Mouse (Mus musculus) Patski (cell line): ENCODE measurements around the gene Stx17. TPM values are rescaled to one million over a fixed set of nuclear protein-coding genes. Genes with fewer than 3 reads are reported as not detected.
A peak's percentile ranks its signal among the peaks of the same experiment; 100 is the strongest.

ENCODE experiments used
- ATAC-seq: fragments of 100-300 bp; one replicate; pipeline ENCODE4 v1.8.0; 2021
- CTCF ChIA-PET: fragments of 350-600 bp; sonication (Branson Sonifier 250); formaldehyde crosslinking; loops from one replicate; lab custom pipeline; 2022; ENCODE audit warnings: inconsistent platforms; lab: Charles Lee
- POLR2A ChIA-PET: fragments of 350-600 bp; sonication (Branson Sonifier 250); formaldehyde crosslinking; loops from one replicate; lab custom pipeline; 2022; ENCODE audit warnings: antibody characterized with exemption, inconsistent platforms; lab: Charles Lee
- DNase-seq: peaks from one replicate; pipeline ENCODE4 v3.0.0-alpha.2; 2011; ENCODE audit warnings: low read depth, low spot score
- H3K27me3 ChIP-seq: fragments of 371-371 bp; one replicate; pipeline ENCODE4 v1.5.1; 2021
- CTCF ChIP-seq: fragments of 100-300 bp; IDR thresholded peaks from one replicate; pipeline ENCODE4 v1.5.1; 2021
- in situ Hi-C: fragments of 300-500 bp; cut with MboI; formaldehyde crosslinking; loops from 3 replicates; pipeline ENCODE4 v1.11.1; 2018; ENCODE audit warnings: low pct_unique_long_range_greater_than_20kb, mixed read lengths
- polyA plus RNA-seq: library from polyadenylated mRNA; unstranded; gene quantifications from one replicate; pipeline ENCODE4 v1.2.3, GENCODE M21; 2021

The Stx17 gene
- polyA plus RNA-seq, 1 experiment from 2014 or later: 19.7 TPM

DNA sequence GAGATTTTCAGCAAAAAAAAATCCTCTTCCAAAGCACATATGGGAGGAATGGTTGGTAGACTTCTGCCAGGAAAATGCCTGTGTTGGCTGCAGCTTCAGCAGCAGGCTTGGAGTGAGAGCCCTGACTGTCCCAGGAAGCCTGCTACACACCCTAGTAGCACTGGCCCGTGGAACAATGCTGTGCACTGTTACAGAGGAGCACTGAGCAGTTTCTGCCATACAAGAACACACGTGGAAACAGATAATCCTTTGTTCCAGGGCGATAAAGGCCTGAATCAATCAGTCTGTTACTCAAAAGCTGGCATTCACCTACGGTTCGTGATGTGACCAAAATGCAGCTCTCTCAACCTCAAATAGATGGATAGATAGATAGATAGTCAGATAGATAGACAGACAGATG is 19.3 kb upstream of the Stx17 start:
- in situ Hi-C loops: no loop called here
- ChIA-PET POLR2A (no interaction called here), CTCF (no interaction called here)
- H3K27me3 ChIP-seq: peaks cover 46% of the 10 kb centered on the region
- no peak for ATAC-seq
- DNase-seq: no peak
- no peak for TF ChIP-seq CTCF

DNA sequence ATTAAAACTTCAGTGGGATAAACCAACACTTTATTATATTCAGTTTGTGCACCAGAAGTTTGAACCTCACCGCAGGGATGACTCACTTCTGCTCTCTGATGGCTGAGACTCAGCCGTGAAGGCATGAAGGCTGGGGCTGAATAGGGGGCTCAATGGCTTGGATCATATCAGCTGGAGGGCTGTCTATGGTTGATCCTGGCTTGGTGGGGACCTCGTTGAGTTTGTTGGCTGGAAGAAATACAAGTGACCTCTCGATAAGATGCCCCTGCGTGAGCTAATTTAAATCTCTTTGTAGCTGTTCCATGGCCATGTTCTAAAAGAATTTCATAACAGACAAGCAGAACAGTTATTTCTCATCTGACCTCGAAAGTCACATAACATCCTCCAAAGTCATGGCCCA is 17.6 kb upstream of the Stx17 start:
- POLR2A ChIA-PET: interaction anchor here (1.0 kb wide), 1 partner anchor 26 kb away, joined by 3 read pairs; no protein-coding TSS in a partner anchor
- CTCF ChIA-PET: interaction anchor here (1.2 kb wide), 1 partner anchor 19 kb away, joined by 3 read pairs; no protein-coding TSS in a partner anchor
- in situ Hi-C loops: no loop called here
- no peak for ATAC-seq
- H3K27me3 ChIP-seq: peaks cover 57% of the 10 kb centered on the region
- no peak for TF ChIP-seq CTCF
- no peak for DNase-seq

DNA sequence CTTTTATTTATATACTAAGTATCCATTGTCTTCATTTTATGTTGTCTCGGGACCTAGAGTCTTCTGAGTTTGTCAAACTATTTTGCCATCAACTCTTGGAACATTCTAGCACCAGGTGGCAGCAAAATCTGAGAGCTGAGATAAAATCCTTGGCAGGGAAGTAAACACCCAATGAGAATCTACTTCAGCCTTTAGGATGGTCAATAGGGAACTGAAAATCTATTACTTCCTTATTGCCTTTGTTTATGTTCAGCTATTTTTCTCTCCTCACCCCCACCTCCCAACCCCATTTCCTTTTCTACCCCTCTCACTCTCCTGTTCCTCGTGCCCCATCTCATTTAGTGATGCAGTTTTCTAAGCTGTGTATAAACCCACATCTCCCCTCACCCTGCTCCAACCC is 16.1 kb upstream of the Stx17 start:
- ATAC-seq (no peak), DNase-seq (no peak)
- in situ Hi-C loops: no loop called here
- peaks cover 55% of the 10 kb centered on the region for H3K27me3 ChIP-seq
- CTCF ChIA-PET: interaction anchor here (0.6 kb wide), 1 partner anchor 10 kb away, joined by 3 read pairs; no protein-coding TSS in a partner anchor
- no peak for TF ChIP-seq CTCF
- POLR2A ChIA-PET: no interaction called here

DNA sequence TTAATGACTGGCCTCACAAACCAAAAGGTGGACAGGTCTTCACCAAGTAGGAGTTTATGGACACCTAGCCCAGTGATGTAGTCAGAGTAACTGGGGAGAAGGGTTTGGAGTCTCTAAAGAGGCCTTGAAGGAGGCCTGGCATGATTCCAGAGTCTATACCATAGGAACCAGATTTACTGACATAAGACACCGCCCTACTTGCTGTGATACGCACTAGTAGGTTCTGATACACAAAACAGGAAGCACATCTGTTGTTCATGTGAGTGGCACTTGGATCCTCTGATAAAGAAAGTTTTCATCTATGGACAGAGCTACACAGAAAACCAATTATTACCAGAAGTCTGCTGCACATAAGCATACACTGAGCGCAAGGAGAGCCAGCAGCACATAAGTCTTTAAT is 14.4 kb upstream of the Stx17 start:
- DNase-seq (no peak), ATAC-seq (no peak)
- in situ Hi-C loops: no loop called here
- no peak for TF ChIP-seq CTCF
- ChIA-PET CTCF (no interaction called here), POLR2A (no interaction called here)
- H3K27me3 ChIP-seq: peaks cover 55% of the 10 kb centered on the region

DNA sequence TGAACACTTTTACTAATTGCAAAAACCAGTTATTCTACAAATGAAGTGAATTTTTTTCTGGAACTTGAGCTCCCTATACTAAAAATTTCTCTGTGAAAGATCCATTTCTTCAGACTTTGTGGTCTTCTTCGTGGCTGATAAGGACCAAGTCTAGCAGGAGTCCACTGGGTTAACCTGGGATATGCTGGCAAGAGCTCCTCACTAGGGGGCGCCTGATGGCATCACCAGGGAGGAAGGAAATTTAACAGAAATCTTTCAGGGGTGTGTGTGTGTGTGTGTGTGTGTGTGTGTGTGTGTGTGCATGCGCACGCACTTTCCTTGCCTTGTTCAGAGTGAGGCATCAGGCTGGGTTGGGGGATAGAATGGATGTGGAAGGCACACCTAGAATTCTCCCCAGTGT is 8.5 kb upstream of the Stx17 start:
- TF ChIP-seq CTCF: no peak
- H3K27me3 ChIP-seq: peaks cover 51% of the 10 kb centered on the region
- ChIA-PET CTCF (no interaction called here), POLR2A (interaction anchor here (0.6 kb wide), 1 partner anchor 26 kb away, joined by 3 read pairs; no protein-coding TSS in a partner anchor)
- ATAC-seq (no peak), DNase-seq (no peak)
- in situ Hi-C loops: no loop called here

DNA sequence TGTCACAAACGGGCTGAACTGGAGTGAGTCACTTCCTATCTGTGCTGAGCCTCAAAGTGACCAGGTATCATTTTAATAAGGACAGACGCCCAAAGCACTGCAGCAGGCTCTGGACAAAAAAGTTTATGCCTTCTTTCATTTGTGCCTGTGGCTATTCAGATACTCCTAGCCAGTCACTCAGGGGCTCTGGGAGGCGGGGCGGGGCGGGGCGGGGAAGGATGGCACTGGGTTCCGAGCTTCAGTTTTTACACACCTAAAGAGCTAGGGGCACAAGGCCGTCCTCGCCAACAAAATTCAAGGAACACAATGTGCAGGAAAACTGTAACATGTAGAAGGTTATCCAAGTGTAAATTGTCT is 321 bp upstream of the Stx17 start:
- in situ Hi-C loops: no loop called here
- DNase-seq: no peak
- CTCF ChIA-PET: interaction anchor here (1.2 kb wide), 1 partner anchor 10 kb away, joined by 3 read pairs; no protein-coding TSS in a partner anchor
- no peak for TF ChIP-seq CTCF
- peaks cover 34% of the 10 kb centered on the region for H3K27me3 ChIP-seq
- POLR2A ChIA-PET: no interaction called here
- ATAC-seq: peak; percentile 85

DNA sequence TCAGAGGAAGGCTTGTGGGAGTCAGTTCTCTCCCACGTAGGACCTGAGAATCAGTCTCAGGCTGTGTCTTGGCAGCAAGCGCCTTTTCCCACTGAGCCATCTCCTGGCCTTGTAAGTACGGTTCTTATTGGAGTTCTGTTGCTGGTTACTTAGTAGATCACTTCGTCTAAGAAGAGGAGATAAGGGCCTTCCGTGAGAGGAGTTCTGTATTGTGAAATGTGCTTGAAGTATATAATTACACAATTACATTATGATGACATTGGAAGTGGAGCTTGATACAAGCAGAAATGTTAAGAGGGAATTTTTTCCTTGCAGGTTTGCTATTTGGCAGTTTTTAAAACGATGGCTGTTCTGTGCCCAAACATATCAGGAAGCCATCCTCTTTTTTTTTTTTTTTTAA is 5.6 kb downstream of the Stx17 start:
- ATAC-seq (no peak), DNase-seq (no peak)
- no peak for TF ChIP-seq CTCF
- ChIA-PET POLR2A (no interaction called here), CTCF (no interaction called here)
- H3K27me3 ChIP-seq: no peaks in the 10 kb centered on the region
- in situ Hi-C loops: no loop called here

DNA sequence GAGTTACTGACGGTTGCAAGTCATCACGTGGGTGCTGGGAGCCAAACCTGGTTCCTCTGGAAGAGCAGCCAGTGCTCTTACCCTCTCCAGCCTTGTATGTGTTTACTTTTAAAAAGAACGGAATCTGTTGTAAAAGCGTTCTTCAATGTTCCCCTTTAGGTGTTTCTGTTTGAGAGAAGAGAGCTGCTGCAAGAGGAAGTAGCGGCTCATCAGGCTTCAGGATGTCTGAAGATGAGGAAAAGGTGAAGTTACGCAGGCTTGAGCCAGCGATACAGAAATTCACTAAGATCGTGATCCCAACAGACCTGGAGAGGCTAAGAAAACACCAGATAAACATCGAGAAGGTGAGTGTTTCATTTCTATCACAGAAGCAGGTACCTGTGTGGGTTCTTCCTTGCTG is 6.9 kb downstream of the Stx17 start:
- ATAC-seq (no peak), DNase-seq (no peak)
- CTCF ChIA-PET: no interaction called here
- no peak for TF ChIP-seq CTCF
- no peaks in the 10 kb centered on the region for H3K27me3 ChIP-seq
- in situ Hi-C loops: no loop called here
- POLR2A ChIA-PET: no interaction called here

DNA sequence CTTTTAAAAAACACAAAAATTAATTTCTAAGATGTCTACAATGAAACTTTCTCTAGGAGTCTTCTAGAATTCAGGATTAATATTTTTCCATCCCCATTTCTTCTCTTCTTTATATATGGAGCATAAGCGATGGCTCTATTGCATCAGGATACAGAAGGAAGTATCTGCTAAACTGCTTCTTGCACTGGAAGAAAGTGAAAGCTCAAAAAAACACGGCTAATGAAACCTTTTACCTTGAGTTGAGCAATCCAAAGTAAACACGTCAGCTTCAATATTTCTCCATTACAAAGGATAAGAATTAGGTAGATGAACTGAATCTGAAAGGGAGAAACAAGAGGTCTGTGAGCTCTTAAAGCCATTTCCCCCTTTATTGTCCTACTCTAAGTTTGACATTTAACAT is 8.0 kb downstream of the Stx17 start:
- DNase-seq (no peak), ATAC-seq (no peak)
- CTCF ChIA-PET: no interaction called here
- TF ChIP-seq CTCF: no peak
- POLR2A ChIA-PET: interaction anchor here (0.9 kb wide), 1 partner anchor 25 kb away, joined by 3 read pairs; no protein-coding TSS in a partner anchor
- H3K27me3 ChIP-seq: no peaks in the 10 kb centered on the region
- in situ Hi-C loops: no loop called here

DNA sequence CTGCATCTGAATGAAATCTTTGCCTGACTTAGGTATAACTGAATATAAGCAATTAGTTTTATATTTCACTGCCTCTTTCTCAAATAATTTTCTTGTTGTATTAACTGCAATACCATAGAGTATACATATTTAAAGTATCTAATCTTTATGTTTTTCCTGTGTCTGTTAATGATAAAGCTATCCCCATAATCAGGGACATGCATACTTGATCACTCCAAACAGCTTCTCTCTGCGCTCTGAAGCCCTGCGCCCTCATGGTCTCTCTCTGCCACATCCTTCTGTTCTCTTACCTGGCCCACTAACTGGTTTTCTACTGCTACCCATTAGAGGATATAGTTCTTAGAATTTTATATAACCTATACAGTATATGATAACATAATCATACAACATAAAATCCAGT is 24.8 kb downstream of the Stx17 start:
- in situ Hi-C loops: no loop called here
- CTCF ChIA-PET: interaction anchor here (0.6 kb wide), 1 partner anchor 11 kb away, joined by 4 read pairs; no protein-coding TSS in a partner anchor
- no peaks in the 10 kb centered on the region for H3K27me3 ChIP-seq
- DNase-seq (no peak), ATAC-seq (no peak)
- no peak for TF ChIP-seq CTCF
- POLR2A ChIA-PET: no interaction called here

DNA sequence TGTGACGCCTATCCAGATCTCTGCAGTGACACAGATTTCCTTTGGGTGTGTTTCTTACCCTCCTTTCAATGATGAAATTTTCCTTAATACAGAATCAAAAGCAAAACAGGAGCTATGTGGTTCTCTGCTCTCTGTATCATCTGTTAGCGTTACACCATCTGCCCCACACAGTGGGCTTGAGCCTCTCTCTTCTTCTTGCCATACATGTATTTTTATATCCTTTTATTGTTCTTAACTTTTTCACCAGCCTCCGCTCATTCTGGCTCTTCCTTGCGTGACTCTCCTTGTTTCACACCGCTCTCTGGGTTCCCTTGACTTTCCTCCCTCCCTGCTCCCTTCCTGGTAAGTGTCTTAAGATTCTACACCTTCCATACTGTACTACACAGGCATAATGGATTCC is 28.5 kb downstream of the Stx17 start:
- H3K27me3 ChIP-seq: no peaks in the 10 kb centered on the region
- POLR2A ChIA-PET: no interaction called here
- no peak for TF ChIP-seq CTCF
- in situ Hi-C loops: no loop called here
- DNase-seq (no peak), ATAC-seq (no peak)
- CTCF ChIA-PET: interaction anchor here (0.9 to 1.0 kb wide), 2 partner anchors 11 to 15 kb away, joined by 3 read pairs; no protein-coding TSS in a partner anchor

DNA sequence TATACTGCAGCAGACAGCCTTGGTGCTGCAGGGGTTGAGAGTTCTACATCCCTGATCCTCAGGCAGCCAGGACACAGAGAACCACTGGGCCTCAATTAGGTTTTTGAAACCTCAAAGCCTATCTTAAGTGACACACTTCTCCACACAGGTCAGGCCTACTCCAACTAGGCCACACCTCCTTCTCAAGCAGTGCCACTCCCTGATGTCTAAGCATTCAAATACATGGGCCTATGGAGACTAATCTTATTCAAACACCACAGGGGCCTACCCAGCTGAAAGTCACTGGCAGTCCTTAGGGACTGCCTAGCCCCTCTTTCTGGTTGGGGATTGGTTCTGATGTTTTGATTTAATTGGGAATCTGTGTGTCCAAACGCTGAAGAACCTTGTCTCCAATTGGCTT is 31.1 kb downstream of the Stx17 start:
- POLR2A ChIA-PET: no interaction called here
- in situ Hi-C loops: no loop called here

More for the DNA sequence above, 31.1 kb downstream of the Stx17 start:
- TF ChIP-seq CTCF: no peak
- DNase-seq (no peak), ATAC-seq (no peak)
- no peaks in the 10 kb centered on the region for H3K27me3 ChIP-seq
- CTCF ChIA-PET: interaction anchor here (1.5 kb wide), 1 partner anchor 33 kb away, joined by 3 read pairs; no protein-coding TSS in a partner anchor
